Mouse (Mus musculus) MEL (cell line): ENCODE results near the gene Tepp. TPM values are rescaled to one million over a fixed set of nuclear protein-coding genes. Genes with fewer than 3 reads are reported as not detected.

Experiments used
- DNase-seq: peaks from one replicate; pipeline ENCODE4 v3.0.0; 2011; ENCODE audit warnings: low read depth, low spot score
- H3K27ac ChIP-seq: 2 replicates; pipeline ENCODE4 v1.5.1; 2012; ENCODE audit warnings: low read depth, mild to moderate bottlenecking, control low read depth, low read length, moderate library complexity; ENCODE audit not compliant: control insufficient read depth
- H3K27me3 ChIP-seq, 2 experiments: fragments of 150-350 bp in 1 of 2; sonication (generic) in 1 of 2; 2 replicates each; pipeline ENCODE4 v1.6.1; 2012; ENCODE audit warnings: low read length in 2 of 2, mild to moderate bottlenecking in 2 of 2, improper control_type of control experiment in 1 of 2, moderate library complexity in 1 of 2; ENCODE audit not compliant: insufficient read depth in 2 of 2, control insufficient read depth in 1 of 2
- H3K36me3 ChIP-seq, 2 experiments: 2 replicates each; pipeline ENCODE4 v1.6.1; 2012 to 2014; ENCODE audit warnings: low read length in 2 of 2, improper control_type of control experiment in 1 of 2, inconsistent platforms in 1 of 2, mild to moderate bottlenecking in 1 of 2; ENCODE audit not compliant: insufficient read depth in 2 of 2, control insufficient read depth in 1 of 2
- H3K4me1 ChIP-seq, 2 experiments: fragments of 150-350 bp in 1 of 2; sonication (generic) in 1 of 2; 2 replicates each; pipeline ENCODE4 v1.6.1; 2012; ENCODE audit warnings: low read length in 2 of 2, improper control_type of control experiment in 1 of 2, mild to moderate bottlenecking in 1 of 2; ENCODE audit not compliant: insufficient read depth in 2 of 2, control insufficient read depth in 1 of 2
- H3K4me3 ChIP-seq, 2 experiments: fragments of 150-350 bp in 1 of 2; sonication (generic) in 1 of 2; 2 replicates each; pipeline ENCODE4 v1.5.1; 2012; ENCODE audit warnings: low read depth in 2 of 2, low read length in 2 of 2, mild to moderate bottlenecking in 2 of 2, moderate library complexity in 2 of 2, control low read depth in 1 of 2, improper control_type of control experiment in 1 of 2; ENCODE audit not compliant: control insufficient read depth in 1 of 2, insufficient read depth in 1 of 2
- H3K79me2 ChIP-seq: 2 replicates; pipeline ENCODE4 v1.6.1; 2012; ENCODE audit warnings: mild to moderate bottlenecking, low read length, moderate library complexity; ENCODE audit not compliant: control insufficient read depth, poor library complexity, insufficient read depth
- H3K9ac ChIP-seq: 2 replicates; pipeline ENCODE4 v1.6.1; 2012; ENCODE audit warnings: low read depth, mild to moderate bottlenecking, control low read depth, low read length, moderate library complexity; ENCODE audit not compliant: control insufficient read depth, poor library complexity, severe bottlenecking
- H3K9me3 ChIP-seq: fragments of 150-350 bp; sonication (generic); replicated peaks from 2 replicates; pipeline ENCODE4 v1.6.1; 2012; ENCODE audit warnings: mild to moderate bottlenecking, low read length, improper control_type of control experiment, moderate library complexity; ENCODE audit not compliant: insufficient read depth
- CHD2 ChIP-seq: IDR thresholded peaks from 2 replicates; pipeline ENCODE4 v1.6.1; 2011; ENCODE audit warnings: low read length, improper control_type of control experiment
- E2F4 ChIP-seq: IDR thresholded peaks from 2 replicates; pipeline ENCODE4 v1.6.1; 2011; ENCODE audit warnings: low read depth, low read length, improper control_type of control experiment, borderline replicate concordance
- ELF1 ChIP-seq: IDR thresholded peaks from 2 replicates; pipeline ENCODE4 v1.6.1; 2014; ENCODE audit warnings: low read depth, mild to moderate bottlenecking, inconsistent platforms, low read length, improper control_type of control experiment, moderate library complexity
- EP300 ChIP-seq, 2 experiments: IDR thresholded peaks; 2 replicates each; pipeline ENCODE4 v1.6.1; 2011; ENCODE audit warnings: improper control_type of control experiment in 2 of 2, low read length in 2 of 2, low read depth in 1 of 2, mild to moderate bottlenecking in 1 of 2
- ETS1 ChIP-seq: IDR thresholded peaks from 2 replicates; pipeline ENCODE4 v1.6.1; 2012; ENCODE audit warnings: low read depth, mild to moderate bottlenecking, inconsistent platforms, low read length, improper control_type of control experiment, moderate library complexity
- HCFC1 ChIP-seq: IDR thresholded peaks from 2 replicates; pipeline ENCODE4 v1.6.1; 2012; ENCODE audit warnings: low read depth, mild to moderate bottlenecking, inconsistent platforms, low read length, improper control_type of control experiment, moderate library complexity
- KAT2A ChIP-seq: conservative IDR thresholded peaks from 2 replicates; pipeline ENCODE4 v1.6.1; 2012; ENCODE audit warnings: low read depth, low read length, improper control_type of control experiment, inconsistent platforms
- MAFK ChIP-seq: IDR thresholded peaks from 2 replicates; pipeline ENCODE4 v1.6.1; 2011; ENCODE audit warnings: low read depth, mild to moderate bottlenecking, low read length, improper control_type of control experiment, borderline replicate concordance
- MAX ChIP-seq: IDR thresholded peaks from 2 replicates; pipeline ENCODE4 v1.6.1; 2011; ENCODE audit warnings: low read length, improper control_type of control experiment
- MAZ ChIP-seq: IDR thresholded peaks from 2 replicates; pipeline ENCODE4 v1.6.1; 2012; ENCODE audit warnings: low read depth, mild to moderate bottlenecking, inconsistent platforms, low read length, improper control_type of control experiment
- MEF2A ChIP-seq: IDR thresholded peaks from 2 replicates; pipeline ENCODE4 v1.6.1; 2014; ENCODE audit warnings: low read depth, mild to moderate bottlenecking, inconsistent platforms, low read length, improper control_type of control experiment; ENCODE audit not compliant: poor library complexity, insufficient replicate concordance, severe bottlenecking; ENCODE audit errors: extremely low read depth
- NELFE ChIP-seq: IDR thresholded peaks from 2 replicates; pipeline ENCODE4 v1.6.1; 2011; ENCODE audit warnings: low read depth, low read length, improper control_type of control experiment
- NRF1 ChIP-seq: IDR thresholded peaks from 2 replicates; pipeline ENCODE4 v1.6.1; 2014; ENCODE audit warnings: low read depth, mild to moderate bottlenecking, inconsistent platforms, low read length, improper control_type of control experiment, moderate library complexity; ENCODE audit not compliant: poor library complexity, insufficient read depth, severe bottlenecking
- POLR2AphosphoS2 ChIP-seq: IDR thresholded peaks from 2 replicates; pipeline ENCODE4 v1.6.1; 2011; ENCODE audit warnings: low read length, improper control_type of control experiment
- RCOR1 ChIP-seq: IDR thresholded peaks from 2 replicates; pipeline ENCODE4 v1.6.1; 2012; ENCODE audit warnings: low read depth, mild to moderate bottlenecking, inconsistent platforms, low read length, improper control_type of control experiment
- SIN3A ChIP-seq: IDR thresholded peaks from 2 replicates; pipeline ENCODE4 v1.6.1; 2012; ENCODE audit warnings: low read length, improper control_type of control experiment, inconsistent platforms
- SMC3 ChIP-seq: IDR thresholded peaks from 2 replicates; pipeline ENCODE4 v1.6.1; 2011; ENCODE audit warnings: low read depth, low read length, improper control_type of control experiment
- TAL1 ChIP-seq: IDR thresholded peaks from 2 replicates; pipeline ENCODE4 v1.6.1; 2012; ENCODE audit warnings: mild to moderate bottlenecking, inconsistent platforms, low read length, moderate library complexity, mixed read lengths
- TBP ChIP-seq: IDR thresholded peaks from 2 replicates; pipeline ENCODE4 v1.8.0; 2011; ENCODE audit warnings: low read depth, low read length, improper control_type of control experiment
- TCF12 ChIP-seq: IDR thresholded peaks from 2 replicates; pipeline ENCODE4 v1.6.1; 2014; ENCODE audit warnings: low read depth, mild to moderate bottlenecking, inconsistent platforms, low read length, improper control_type of control experiment, moderate library complexity
- USF1 ChIP-seq: IDR thresholded peaks from 2 replicates; pipeline ENCODE4 v1.6.1; 2014; ENCODE audit warnings: low read depth, mild to moderate bottlenecking, inconsistent platforms, low read length, improper control_type of control experiment, moderate library complexity
- USF2 ChIP-seq, 2 experiments: IDR thresholded peaks; 2 replicates each; pipeline ENCODE4 v1.6.1; 2011 to 2012; ENCODE audit warnings: improper control_type of control experiment in 2 of 2, low read length in 2 of 2, borderline replicate concordance in 1 of 2, inconsistent platforms in 1 of 2, low read depth in 1 of 2, mild to moderate bottlenecking in 1 of 2; ENCODE audit not compliant: insufficient read depth in 1 of 2
- ZC3H11A ChIP-seq: IDR thresholded peaks from 2 replicates; pipeline ENCODE4 v1.6.1; 2012; ENCODE audit warnings: low read depth, mild to moderate bottlenecking, inconsistent platforms, low read length, improper control_type of control experiment
- polyA plus RNA-seq, 2 experiments: library from polyadenylated mRNA; stranded (reverse) in 1 of 2; unstranded in 1 of 2; fragments of >175 nt in 1 of 2; fragments of >200 nt in 1 of 2; gene quantifications; 2 replicates each; pipeline versions ENCODE4 v1.2.1 to v1.2.4; 2012; ENCODE audit warnings: low replicate concordance in 2 of 2, low read depth in 1 of 2; ENCODE audit not compliant: insufficient read length in 2 of 2, insufficient read depth in 1 of 2, missing spikeins in 1 of 2
- total RNA-seq: library from RNA; depleted of rRNA; stranded (reverse); fragments of 300-350 nt; gene quantifications from 2 replicates; pipeline ENCODE4 v1.2.3, GENCODE M21; 2012

The Tepp gene
- total and polyA plus RNA-seq, 3 experiments: not detected

- Histone ChIP-seq H3K79me2 (no peaks in the 10 kb centered on the region), H3K4me1 (no peaks in the 10 kb centered on the region; a peak in 1 of 4 replicates), H3K27ac (no peak overlapping the region), H3K9ac (no peak overlapping the region), H3K36me3 (no peaks in the 10 kb centered on the region), H3K27me3 (peaks cover 0 to 3% of the 10 kb centered on the region in 2 experiments; a peak in 1 of 4 replicates), H3K4me3 (no peak overlapping the region), H3K9me3 (no peaks in the 10 kb centered on the region)
- TF ChIP-seq SIN3A: no peak
- TF ChIP-seq TAL1: no peak
- TF ChIP-seq MAX: no peak
- no peak for TF ChIP-seq CHD2
- no peak for TF ChIP-seq NRF1
- TF ChIP-seq EP300 (IDR thresholded peaks at IDR 0.05; ENCODE audit: low read depth in 1 of 2, low read length in 2 of 2): no peak
- TF ChIP-seq ETS1: no peak
- no peak for TF ChIP-seq E2F4
- TF ChIP-seq USF1: no peak
- no peak for TF ChIP-seq KAT2A
- TF ChIP-seq TBP: no peak
- no peak for TF ChIP-seq HCFC1
- no peak for TF ChIP-seq RCOR1
- TF ChIP-seq MEF2A: no peak
- no peak for TF ChIP-seq ELF1
- no peak for TF ChIP-seq ZC3H11A
- TF ChIP-seq MAFK: no peak
- TF ChIP-seq NELFE: no peak
- TF ChIP-seq POLR2AphosphoS2: no peak
- DNase-seq: peak; percentile 13
These were observed 39.9 kb upstream of the Tepp start for GRCm38 (mm10) chr8:95270501-95270900.

- Histone ChIP-seq H3K27ac (no peak overlapping the region), H3K4me3 (no peak overlapping the region), H3K27me3 (peaks cover 0 to 3% of the 10 kb centered on the region in 2 experiments; a peak in 1 of 4 replicates), H3K4me1 (no peaks in the 10 kb centered on the region; a peak in 1 of 4 replicates), H3K79me2 (no peaks in the 10 kb centered on the region), H3K9me3 (no peaks in the 10 kb centered on the region), H3K9ac (no peak overlapping the region), H3K36me3 (no peaks in the 10 kb centered on the region)
- TF ChIP-seq SMC3: no peak
- TF ChIP-seq MAX: no peak
- no peak for TF ChIP-seq NRF1
- no peak for TF ChIP-seq TCF12
- TF ChIP-seq EP300 (IDR thresholded peaks at IDR 0.05; ENCODE audit: low read depth in 1 of 2, low read length in 2 of 2): no peak
- TF ChIP-seq MEF2A: no peak
- no peak for TF ChIP-seq POLR2AphosphoS2
- TF ChIP-seq ELF1: no peak
- TF ChIP-seq MAZ: no peak
- no peak for TF ChIP-seq ETS1
- no peak for TF ChIP-seq CHD2
- no peak for TF ChIP-seq TBP
- no peak for TF ChIP-seq USF2 (IDR thresholded peaks at IDR 0.05; ENCODE audit: borderline replicate concordance in 1 of 2, insufficient read depth in 1 of 2, low read depth in 1 of 2, low read length in 2 of 2)
- peak; percentile 63 for DNase-seq
These were observed 38.5 kb upstream of the Tepp start for GRCm38 (mm10) chr8:95271841-95272240.
